Mouse (Mus musculus): Measurements from ENCODE around the gene Nav3.

GRCm38 (mm10) chr10:110192026-110192805, 263.8 kb downstream of the Nav3 start:
- TF ChIP-seq CTCF (IDR thresholded peaks at IDR 0.05; ENCODE audit: low read depth) (no peak), EP300 (optimal IDR thresholded peaks at IDR 0.05) (no peak)
